Mouse (Mus musculus) adrenal gland, postnatal 36 days (tissue): Measurements from ENCODE around the gene Glo1. TPM values are rescaled to one million over a fixed set of nuclear protein-coding genes. Genes with fewer than 3 reads are reported as not detected.

ENCODE experiments used
- DNase-seq, 2 experiments: peaks; one replicate each; pipeline ENCODE4 v3.0.0; 2021; ENCODE audit warnings: mixed read lengths in 1 of 2
- total RNA-seq, 2 experiments: library from RNA; stranded (reverse); gene quantifications; 2 replicates each; pipeline ENCODE4 v1.2.3; 2021

The Glo1 gene
- total RNA-seq, 2 experiments from 2014 or later, result 134 to 137 TPM

GRCm38 (mm10) chr17:30576946-30577345 is 49.7 kb downstream of the Glo1 start:
- DNase-seq, result no peak

GRCm38 (mm10) chr17:30575941-30576773 is 50.5 kb downstream of the Glo1 start, which contains the start of gene Btbd9:
TSS of gene Btbd9 (minus strand) at chr17:30576488.
- peak; percentile 93 to 94 for DNase-seq

GRCm38 (mm10) chr17:30575121-30575904 is 51.4 kb downstream of the Glo1 start:
- peak in 1 of 2 experiments; percentile 35 for DNase-seq

GRCm38 (mm10) chr17:30574783-30575075 is 51.9 kb downstream of the Glo1 start:
- DNase-seq, result no peak

GRCm38 (mm10) chr17:30573990-30574782 is 52.5 kb downstream of the Glo1 start:
- peak; percentile 13 to 26 for DNase-seq

GRCm38 (mm10) chr17:30570971-30571370 is 55.7 kb downstream of the Glo1 start:
- DNase-seq, result no peak

GRCm38 (mm10) chr17:30570173-30570572 is 56.5 kb downstream of the Glo1 start:
- peak; percentile 83 to 87 for DNase-seq

- no peak for DNase-seq
These were observed 58.2 kb downstream of the Glo1 start for GRCm38 (mm10) chr17:30568473-30568872.

GRCm38 (mm10) chr17:30564971-30565370 is 61.7 kb downstream of the Glo1 start:
- DNase-seq, result no peak

GRCm38 (mm10) chr17:30564407-30564806 is 62.3 kb downstream of the Glo1 start:
- DNase-seq, result no peak

GRCm38 (mm10) chr17:30563484-30564075 is 63.1 kb downstream of the Glo1 start:
- no peak for DNase-seq

- DNase-seq, result no peak
These were observed 63.9 kb downstream of the Glo1 start for GRCm38 (mm10) chr17:30562770-30563169.

- DNase-seq, result peak; percentile 82 to 85
These were observed 67.1 kb downstream of the Glo1 start for GRCm38 (mm10) chr17:30559536-30559935.

GRCm38 (mm10) chr17:30558623-30559022 is 68.0 kb downstream of the Glo1 start:
- no peak for DNase-seq

- no peak for DNase-seq
These were observed 70.2 kb downstream of the Glo1 start for GRCm38 (mm10) chr17:30556512-30556911.

- DNase-seq, result no peak
These were observed 73.4 kb downstream of the Glo1 start for GRCm38 (mm10) chr17:30553027-30553937.

- DNase-seq, result no peak
These were observed 75.9 kb downstream of the Glo1 start for GRCm38 (mm10) chr17:30550774-30551107.

GRCm38 (mm10) chr17:30549899-30550773 is 76.5 kb downstream of the Glo1 start:
- DNase-seq, result no peak

GRCm38 (mm10) chr17:30539098-30539497 is 87.6 kb downstream of the Glo1 start:
- peak in 1 of 2 experiments; percentile 25 for DNase-seq

GRCm38 (mm10) chr17:30536651-30537050 is 90.0 kb downstream of the Glo1 start:
- peak; percentile 28 to 39 for DNase-seq
